Mouse (Mus musculus): Measurements from ENCODE around the gene Plekha7. TPM values are rescaled to one million over a fixed set of nuclear protein-coding genes. Genes with fewer than 3 reads are reported as not detected.
A peak's percentile ranks its signal among the peaks of the same experiment; 100 is the strongest.

Plekha7 gene
- total and polyA plus RNA-seq, 2 experiments from 2014 or later, result 9.0 to 20.9 TPM

DNA sequence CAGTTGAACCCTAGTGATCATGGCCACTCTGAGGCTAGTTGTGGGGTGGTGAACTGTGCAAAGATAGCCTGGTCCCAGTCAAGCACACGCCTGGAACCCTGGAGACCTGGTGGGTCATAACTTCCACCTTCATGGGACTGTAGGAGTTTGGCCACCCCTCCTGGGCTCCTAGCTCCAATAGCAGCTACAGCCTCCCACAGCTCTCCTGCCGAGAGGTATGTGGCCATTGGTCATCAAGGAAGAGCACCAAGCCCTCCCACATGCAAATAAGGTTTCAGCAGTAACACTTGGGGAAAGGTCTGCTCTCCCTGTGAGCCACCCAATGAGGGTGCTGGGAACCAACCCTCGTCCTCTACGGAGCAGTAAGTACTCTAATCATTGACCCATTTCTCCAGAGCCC, 55.7 kb downstream of the Plekha7 start:
- no peaks in the 10 kb centered on the region for H3K27me3 ChIP-seq (ENCODE audit: insufficient read depth, low read length)
- ATAC-seq (ENCODE audit: low FRiP score), result no peak
- H3K9ac ChIP-seq (replicated peaks; ENCODE audit: low read length, poor library complexity, severe bottlenecking), result no peak overlapping the region
- H3K9me3 ChIP-seq (ENCODE audit: low read length), result no peaks in the 10 kb centered on the region
- no peaks in the 10 kb centered on the region for H3K36me3 ChIP-seq (ENCODE audit: insufficient read depth, low read length)
- no peak for TF ChIP-seq CTCF (IDR thresholded peaks at IDR 0.05)
- no peak overlapping the region for H3K27ac ChIP-seq (ENCODE audit: low read depth, low read length)
- H3K4me3 ChIP-seq (ENCODE audit: low read depth, low read length), result no peak overlapping the region
- no peaks in the 10 kb centered on the region for H3K4me1 ChIP-seq (ENCODE audit: insufficient read depth, low read length)
- no peak for DNase-seq (ENCODE audit: low spot score)
- WGBS, result 84% methylated on average over 4 of the region's 4 CpGs
- no peak overlapping the region for H3K4me2 ChIP-seq (ENCODE audit: low read depth, low read length, poor library complexity, severe bottlenecking)

DNA sequence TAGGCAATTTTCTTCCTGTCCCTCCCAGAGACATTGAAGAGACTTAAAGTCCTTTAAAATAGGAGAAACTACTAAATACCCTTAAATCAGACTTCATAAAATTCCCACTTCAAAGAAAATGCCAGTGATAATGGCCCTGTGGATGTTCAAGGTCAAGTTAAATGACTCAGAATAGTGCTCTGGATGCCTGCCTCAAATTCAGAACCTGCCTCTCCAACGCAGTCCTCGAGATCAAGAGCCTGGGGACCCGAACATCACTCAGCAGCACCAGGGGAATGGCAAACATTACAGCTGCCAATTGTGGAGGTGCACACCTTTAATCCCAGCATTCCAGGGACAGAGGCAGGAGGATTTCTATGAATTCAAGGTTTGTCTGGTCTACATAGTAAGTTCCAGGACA, 56.7 kb downstream of the Plekha7 start:
- ATAC-seq (ENCODE audit: low FRiP score), result no peak
- WGBS, result 81% methylated on average over 3 of the region's 3 CpGs
- Histone ChIP-seq H3K27me3 (ENCODE audit: insufficient read depth, low read length) (no peaks in the 10 kb centered on the region), H3K36me3 (ENCODE audit: insufficient read depth, low read length) (no peaks in the 10 kb centered on the region), H3K27ac (ENCODE audit: low read depth, low read length) (no peak overlapping the region), H3K9me3 (ENCODE audit: low read length) (no peaks in the 10 kb centered on the region), H3K9ac (replicated peaks; ENCODE audit: low read length, poor library complexity, severe bottlenecking) (no peak overlapping the region), H3K4me1 (ENCODE audit: insufficient read depth, low read length) (0 out of 2 replicates have a peak, but pooled peaks cover 2% of the 10 kb centered on the region), H3K4me3 (ENCODE audit: low read depth, low read length) (no peak overlapping the region), H3K4me2 (ENCODE audit: low read depth, low read length, poor library complexity, severe bottlenecking) (no peak overlapping the region)
- TF ChIP-seq CTCF (IDR thresholded peaks at IDR 0.05), result no peak
- DNase-seq (ENCODE audit: low spot score), result no peak

DNA sequence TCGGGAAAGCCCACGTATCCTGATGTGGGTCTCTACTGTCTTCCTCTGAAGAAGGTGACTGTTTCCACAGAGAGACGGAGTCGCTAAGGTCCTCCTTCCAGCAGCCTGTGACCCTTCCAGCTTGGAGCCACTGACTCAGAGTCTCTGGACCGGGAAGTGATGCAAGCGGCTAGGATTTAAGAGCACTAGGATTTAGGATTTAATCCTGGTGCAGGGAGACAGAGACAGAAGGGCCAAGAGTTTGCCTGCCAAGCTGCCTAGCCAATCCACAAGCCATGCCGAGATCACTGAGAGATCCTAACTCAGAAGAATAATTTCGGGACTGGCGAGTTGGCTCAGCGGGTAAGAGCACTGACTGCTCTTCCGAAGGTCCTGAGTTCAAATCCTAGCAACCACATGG, 59.6 kb downstream of the Plekha7 start:
- no peak for ATAC-seq (ENCODE audit: low FRiP score)
- no peak overlapping the region for H3K9ac ChIP-seq (replicated peaks; ENCODE audit: low read length, poor library complexity, severe bottlenecking)
- H3K36me3 ChIP-seq (ENCODE audit: insufficient read depth, low read length), result no peaks in the 10 kb centered on the region
- H3K9me3 ChIP-seq (ENCODE audit: low read length), result no peaks in the 10 kb centered on the region
- no peak overlapping the region for H3K4me2 ChIP-seq (ENCODE audit: low read depth, low read length, poor library complexity, severe bottlenecking)
- H3K27ac ChIP-seq (ENCODE audit: low read depth, low read length), result no peak overlapping the region
- WGBS, result 92% methylated on average over 11 of the region's 11 CpGs
- H3K27me3 ChIP-seq (ENCODE audit: insufficient read depth, low read length), result no peaks in the 10 kb centered on the region
- peaks cover 5% of the 10 kb centered on the region; the same call in 1 of the 2 replicates for H3K4me1 ChIP-seq (ENCODE audit: insufficient read depth, low read length)
- no peak for DNase-seq (ENCODE audit: low spot score)
- H3K4me3 ChIP-seq (ENCODE audit: low read depth, low read length), result no peak overlapping the region
- TF ChIP-seq CTCF (IDR thresholded peaks at IDR 0.05), result no peak

DNA sequence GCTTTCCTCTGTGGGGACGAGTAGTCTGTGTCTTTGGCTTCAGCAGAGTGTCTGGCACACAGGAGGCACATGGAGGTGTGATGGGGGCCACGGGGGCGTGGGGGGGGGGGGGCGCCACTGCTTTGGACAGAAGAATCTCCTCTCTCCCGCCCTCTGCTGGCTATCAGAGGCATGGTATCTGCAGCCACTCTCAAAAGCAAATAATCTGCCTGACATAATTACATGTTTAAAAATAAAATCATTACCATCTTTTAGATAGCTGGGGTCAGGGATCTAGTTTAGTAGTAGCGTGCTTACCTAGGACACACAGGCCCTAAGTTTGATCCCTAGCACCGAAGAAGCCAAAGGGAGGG, 60.8 kb downstream of the Plekha7 start:
- TF ChIP-seq CTCF (IDR thresholded peaks at IDR 0.05), result peak; percentile 65
- no peak for ATAC-seq (ENCODE audit: low FRiP score)
- H3K36me3 ChIP-seq (ENCODE audit: insufficient read depth, low read length), result no peaks in the 10 kb centered on the region
- peaks cover 5% of the 10 kb centered on the region; the same call in 1 of the 2 replicates for H3K4me1 ChIP-seq (ENCODE audit: insufficient read depth, low read length)
- no peak overlapping the region for H3K9ac ChIP-seq (replicated peaks; ENCODE audit: low read length, poor library complexity, severe bottlenecking)
- peak overlapping the region; percentile 42 for H3K4me2 ChIP-seq (ENCODE audit: low read depth, low read length, poor library complexity, severe bottlenecking)
- H3K4me3 ChIP-seq (ENCODE audit: low read depth, low read length), result no peak overlapping the region
- 17% methylated on average over 2 of the region's 7 CpGs for WGBS
- H3K27me3 ChIP-seq (ENCODE audit: insufficient read depth, low read length), result no peaks in the 10 kb centered on the region
- no peak for DNase-seq (ENCODE audit: low spot score)
- H3K9me3 ChIP-seq (ENCODE audit: low read length), result no peaks in the 10 kb centered on the region
- H3K27ac ChIP-seq (ENCODE audit: low read depth, low read length), result no peak overlapping the region

DNA sequence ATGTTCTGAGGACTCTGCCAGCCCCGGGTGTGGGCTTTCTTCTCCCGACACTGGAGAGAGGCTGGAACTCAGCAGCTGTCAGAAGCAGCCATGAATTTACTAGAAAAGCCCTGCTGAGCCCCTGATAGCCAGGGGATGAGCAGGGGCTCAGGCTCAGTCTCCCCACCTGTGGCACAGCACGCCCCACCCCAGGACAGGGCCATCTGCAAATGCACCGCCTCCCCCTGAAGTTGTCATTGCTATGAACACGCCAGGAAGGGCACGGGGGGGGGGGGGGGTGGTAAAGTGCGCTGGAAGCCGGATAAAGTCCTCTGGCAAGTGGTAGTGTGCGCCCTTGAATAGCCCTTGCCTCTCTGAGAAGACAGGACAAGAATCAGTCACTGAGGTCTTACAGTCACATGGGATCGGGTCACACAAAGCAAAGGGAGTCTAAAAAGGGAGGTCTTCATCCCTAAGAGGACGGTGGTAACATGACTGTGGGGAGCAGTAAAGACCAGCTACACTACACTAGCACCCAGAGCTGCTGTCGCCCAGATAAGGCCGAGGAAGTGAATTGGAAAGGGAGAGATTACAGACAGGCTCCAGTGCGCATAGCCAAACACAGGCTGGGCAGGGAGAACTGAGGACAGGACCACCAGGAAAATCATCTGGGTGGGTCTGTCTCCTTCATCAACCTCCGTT, 61.3 kb downstream of the Plekha7 start:
- peak overlapping the region; percentile 18; the same call in 1 of the 2 replicates for H3K4me3 ChIP-seq (ENCODE audit: low read depth, low read length)
- no peak for TF ChIP-seq CTCF (IDR thresholded peaks at IDR 0.05)
- no peaks in the 10 kb centered on the region for H3K27me3 ChIP-seq (ENCODE audit: insufficient read depth, low read length)
- peaks cover 5% of the 10 kb centered on the region; the same call in 1 of the 2 replicates for H3K4me1 ChIP-seq (ENCODE audit: insufficient read depth, low read length)
- H3K27ac ChIP-seq (ENCODE audit: low read depth, low read length), result no peak overlapping the region
- peak overlapping the region; percentile 42 for H3K4me2 ChIP-seq (ENCODE audit: low read depth, low read length, poor library complexity, severe bottlenecking)
- H3K9ac ChIP-seq (replicated peaks; ENCODE audit: low read length, poor library complexity, severe bottlenecking), result no peak overlapping the region
- ATAC-seq (ENCODE audit: low FRiP score) (no peak; the same call in 1 of the 2 replicates), DNase-seq (ENCODE audit: low spot score) (no peak)
- 25% methylated on average over 15 of the region's 15 CpGs for WGBS
- no peaks in the 10 kb centered on the region for H3K9me3 ChIP-seq (ENCODE audit: low read length)
- H3K36me3 ChIP-seq (ENCODE audit: insufficient read depth, low read length), result no peaks in the 10 kb centered on the region

DNA sequence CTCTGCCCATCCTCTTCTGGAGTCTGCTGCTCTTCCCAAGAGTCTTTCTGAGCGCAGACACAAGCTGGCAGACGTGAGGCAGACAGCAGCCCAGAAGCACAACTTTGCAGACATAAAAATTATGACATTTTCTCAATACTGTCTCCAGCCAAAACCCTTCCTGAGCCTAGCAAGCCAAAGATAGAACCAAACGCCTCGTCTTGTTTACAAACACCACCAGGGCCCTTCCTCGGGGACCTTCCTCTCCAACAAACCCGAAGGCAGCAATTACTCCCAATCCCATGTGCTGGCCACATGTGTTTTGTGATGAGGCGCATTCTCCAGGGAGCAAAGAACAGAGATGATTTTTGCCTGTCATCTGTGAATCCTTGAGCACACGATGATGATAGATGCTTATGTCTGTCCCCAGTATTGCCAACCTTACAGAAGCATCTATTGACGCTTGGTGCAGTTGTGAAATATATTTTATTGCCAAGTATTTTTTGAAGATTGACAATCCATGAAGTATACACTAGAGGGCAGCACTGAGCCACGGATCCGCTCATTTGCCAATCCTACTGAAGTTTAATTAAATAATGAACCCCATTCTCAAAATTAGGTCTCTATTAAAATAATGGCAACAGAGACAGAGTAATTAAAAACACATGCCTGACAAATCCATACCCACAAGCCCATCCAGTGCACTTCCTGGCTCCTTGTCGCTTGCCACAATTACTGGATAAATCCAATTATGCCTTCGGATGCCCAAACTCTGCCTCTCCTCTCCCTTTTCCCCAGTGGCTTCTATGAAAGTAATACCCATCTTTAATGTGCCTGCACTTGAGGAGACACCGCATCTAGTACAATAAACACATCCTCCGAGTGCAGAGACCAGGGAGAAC, 62.1 kb downstream of the Plekha7 start:
- H3K27ac ChIP-seq (ENCODE audit: low read depth, low read length), result no peak overlapping the region

More for the DNA sequence above, 62.1 kb downstream of the Plekha7 start:
- Histone ChIP-seq H3K9ac (replicated peaks; ENCODE audit: low read length, poor library complexity, severe bottlenecking) (no peak overlapping the region), H3K4me3 (ENCODE audit: low read depth, low read length) (peak overlapping the region; percentile 18; the same call in 1 of the 2 replicates), H3K4me1 (ENCODE audit: insufficient read depth, low read length) (peaks cover 5% of the 10 kb centered on the region; the same call in 1 of the 2 replicates), H3K36me3 (ENCODE audit: insufficient read depth, low read length) (no peaks in the 10 kb centered on the region), H3K27me3 (ENCODE audit: insufficient read depth, low read length) (no peaks in the 10 kb centered on the region), H3K4me2 (ENCODE audit: low read depth, low read length, poor library complexity, severe bottlenecking) (peak overlapping the region; percentile 42), H3K9me3 (ENCODE audit: low read length) (no peaks in the 10 kb centered on the region)
- peak; percentile 91 for TF ChIP-seq CTCF (IDR thresholded peaks at IDR 0.05)
- peak; percentile 67 for DNase-seq (ENCODE audit: low spot score)
- 23% methylated on average over 15 of the region's 15 CpGs for WGBS
- ATAC-seq (ENCODE audit: low FRiP score), result no peak

Measured in midbrain, postnatal 0 days (tissue).